ENCODE assay signal across 8 mouse cellular contexts in genomic region chr15:3581337-3581736, GRCm38 (mm10). TPM values are rescaled to one million over a fixed set of nuclear protein-coding genes. Genes with fewer than 3 reads are reported as not detected.
A peak's percentile ranks its signal among the peaks of the same experiment; 100 is the strongest.
DNase-seq lines count a peak whose midpoint lies in the region; ATAC-seq and TF ChIP-seq lines count a peak whose summit lies in the region.

No protein-coding gene starts in this region.

- no peak for TF ChIP-seq CTCF in cerebellum, adult 2 months (IDR thresholded peaks at IDR 0.05; ENCODE audit: borderline replicate concordance, insufficient read depth, low read depth, low read length)

- peak; percentile 31 for DNase-seq in kidney, adult 18-20 months
- DNase-seq in kidney, adult 8-10 months = no peak
- DNase-seq in forebrain, embryonic 14.5 days (ENCODE audit: low spot score) = no peak
- no peak for DNase-seq in limb, embryonic 10.5 days (ENCODE audit: low spot score)
- peak; percentile 15 for DNase-seq in neural tube, embryonic 10.5 days (ENCODE audit: extremely low spot score, low spot score)
- DNase-seq in adrenal gland, postnatal 10 days = no peak
- DNase-seq in gastrocnemius, postnatal 25 days = no peak
- DNase-seq in cerebellum, adult 2 months = no peak

- no peak for TF ChIP-seq POLR2A in cerebellum, adult 2 months (IDR thresholded peaks at IDR 0.05; ENCODE audit: borderline replicate concordance, insufficient read depth, low read length)

- H3K36me3 ChIP-seq in forebrain, embryonic 14.5 days (ENCODE audit: control insufficient read depth, insufficient read depth, low read length) = no peaks in the 10 kb centered on the region
- H3K36me3 ChIP-seq in limb, embryonic 10.5 days = no peaks in the 10 kb centered on the region

- WGBS in forebrain, embryonic 14.5 days = 54% methylated on average over 3 of the region's 3 CpGs
- WGBS in limb, embryonic 10.5 days = 45% methylated on average over 3 of the region's 3 CpGs
- WGBS in cerebellum, adult 2 months = 59% methylated on average over 3 of the region's 3 CpGs

- H3K27ac ChIP-seq in forebrain, embryonic 14.5 days (ENCODE audit: low read depth, low read length) = no peak overlapping the region
- no peak overlapping the region; the same call in 1 of the 2 replicates for H3K27ac ChIP-seq in limb, embryonic 10.5 days
- no peak overlapping the region for H3K27ac ChIP-seq in cerebellum, adult 2 months (ENCODE audit: insufficient read depth, low read length)

- H3K4me1 ChIP-seq in forebrain, embryonic 14.5 days (ENCODE audit: control insufficient read depth, insufficient read depth, low read length) = no peaks in the 10 kb centered on the region; the same call in 1 of the 2 replicates
- H3K4me1 ChIP-seq in limb, embryonic 10.5 days = peaks cover 25% of the 10 kb centered on the region
- peaks cover 5% of the 10 kb centered on the region; the same call in 1 of the 2 replicates for H3K4me1 ChIP-seq in cerebellum, adult 2 months (ENCODE audit: control insufficient read depth, insufficient read depth, low read length)

- peak overlapping the region; percentile 72; the same call in 1 of the 2 replicates for H3K4me2 ChIP-seq in forebrain, embryonic 14.5 days (ENCODE audit: low read length)

- H3K9ac ChIP-seq in forebrain, embryonic 14.5 days (ENCODE audit: low read length) = no peak overlapping the region

- no peaks in the 10 kb centered on the region for H3K27me3 ChIP-seq in forebrain, embryonic 14.5 days (replicated peaks; ENCODE audit: control insufficient read depth, insufficient read depth, low read length)
- H3K27me3 ChIP-seq in limb, embryonic 10.5 days (ENCODE audit: low read depth, poor library complexity, severe bottlenecking) = no peaks in the 10 kb centered on the region
- H3K27me3 ChIP-seq in cerebellum, adult 2 months (ENCODE audit: control insufficient read depth, insufficient read depth, low read length) = no peaks in the 10 kb centered on the region

- no peak overlapping the region for H3K4me3 ChIP-seq in forebrain, embryonic 14.5 days (ENCODE audit: low read depth, low read length)
- peak overlapping the region; percentile 73 for H3K4me3 ChIP-seq in limb, embryonic 10.5 days
- H3K4me3 ChIP-seq in cerebellum, adult 2 months (replicated peaks; ENCODE audit: insufficient read depth, low read depth, low read length) = no peak overlapping the region

- no peaks in the 10 kb centered on the region for H3K9me3 ChIP-seq in forebrain, embryonic 14.5 days (replicated peaks; ENCODE audit: control insufficient read depth, low read length)
- H3K9me3 ChIP-seq in limb, embryonic 10.5 days (replicated peaks) = no peaks in the 10 kb centered on the region

- no peak for ATAC-seq in forebrain, embryonic 14.5 days

RNA-seq across cellular contexts. Expression of gene Ghr, which starts 2.0 kb away (rescaled TPM):
- 5.9 and 7.5 TPM in 2 replicates for polyA plus RNA-seq in forebrain, embryonic 14.5 days (2014; fragmentation: Nextera tagmentation; extraction: Ambion mirVana)
- polyA plus RNA-seq in limb, embryonic 10.5 days (2016; fragmentation: Nextera tagmentation; extraction: Ambion mirVana) = 12.9 and 18.1 TPM in 2 replicates
- total RNA-seq in adrenal gland, postnatal 10 days (2021) = 100 to 1,000 TPM in 1 of 2 experiments, 10 to 100 TPM in 1; 88.6 to 126 TPM
- 100 to 1,000 TPM; 112 to 122 TPM for total RNA-seq in gastrocnemius, postnatal 25 days (2021)
- polyA plus RNA-seq in cerebellum, adult 2 months (2012; rRNA removed) = 4.8 and 5.0 TPM in 2 replicates

Comparison
In these comparisons a context has a peak if more than half of its experiments do, and no peak if none do; other contexts are left out.
1. DNase-seq: peak in kidney, adult 18-20 months (single experiment) and neural tube, embryonic 10.5 days (single experiment); none in kidney, adult 8-10 months (0 of 2), forebrain, embryonic 14.5 days (single experiment), limb, embryonic 10.5 days (single experiment), adrenal gland, postnatal 10 days (single experiment), gastrocnemius, postnatal 25 days (single experiment) and cerebellum, adult 2 months (0 of 2).